Mouse (Mus musculus) frontal cortex, postnatal 25 days (tissue): ENCODE data around the gene Cdc20b.

Experiments
- DNase-seq, 2 experiments: peaks; one replicate each; pipeline ENCODE4 v3.0.0; 2022; ENCODE audit warnings: low spot score in 2 of 2

Cdc20b gene

GRCm38 (mm10) chr13:113098406-113098805 lies 63.5 kb downstream of the Cdc20b start:
- DNase-seq = no peak

GRCm38 (mm10) chr13:113100879-113101278 lies 66.0 kb downstream of the Cdc20b start, which contains the start of gene Gzma:
Gzma (minus strand) TSS chr13:113100981.
- DNase-seq = no peak

- DNase-seq = no peak
Measured at GRCm38 (mm10) chr13:113101804-113102203, 66.9 kb downstream of the Cdc20b start.

GRCm38 (mm10) chr13:113104759-113105158 lies 69.8 kb downstream of the Cdc20b start:
- DNase-seq = no peak

GRCm38 (mm10) chr13:113118977-113119376 lies 84.1 kb downstream of the Cdc20b start:
- no peak for DNase-seq

GRCm38 (mm10) chr13:113120324-113121237 lies 85.7 kb downstream of the Cdc20b start:
- no peak for DNase-seq

- DNase-seq = no peak
Measured at GRCm38 (mm10) chr13:113121326-113121725, 86.4 kb downstream of the Cdc20b start.

- no peak for DNase-seq
Measured at GRCm38 (mm10) chr13:113129974-113130373, 95.1 kb downstream of the Cdc20b start.

- DNase-seq = no peak
Measured at GRCm38 (mm10) chr13:113139597-113139996, 104.7 kb downstream of the Cdc20b start.
